Mouse (Mus musculus) midbrain, postnatal 0 days (tissue): Measurements from ENCODE around the gene Ptbp2. TPM values are rescaled to one million over a fixed set of nuclear protein-coding genes. Genes with fewer than 3 reads are reported as not detected.

Source experiments
- ATAC-seq: fragments of 200-750 bp; cut with Nextera tagmentation; 2 replicates; pipeline ENCODE4 v1.8.0; 2017; ENCODE audit warnings: moderate number of reproducible peaks, mild to moderate bottlenecking, moderate TSS enrichment, moderate library complexity; ENCODE audit not compliant: low FRiP score
- DNase-seq: peaks from one replicate; pipeline ENCODE4 v3.0.0-alpha.2; 2015; ENCODE audit warnings: low spot score
- H3K27ac ChIP-seq: fragments of 300-500 bp; sonication (generic); 2 replicates; pipeline ENCODE4 v1.5.1; 2014; ENCODE audit warnings: low read depth, mild to moderate bottlenecking, low read length, mixed read lengths
- H3K27me3 ChIP-seq: fragments of 300-500 bp; sonication (generic); 2 replicates; pipeline ENCODE4 v1.6.1; 2014; ENCODE audit warnings: low read length, control low read depth, mixed read lengths; ENCODE audit not compliant: insufficient read depth
- H3K36me3 ChIP-seq: fragments of 300-500 bp; sonication (generic); 2 replicates; pipeline ENCODE4 v1.6.1; 2014; ENCODE audit warnings: low read length, control low read depth, mixed read lengths; ENCODE audit not compliant: insufficient read depth
- H3K4me1 ChIP-seq: fragments of 300-500 bp; sonication (generic); 2 replicates; pipeline ENCODE4 v1.6.1; 2014; ENCODE audit warnings: mild to moderate bottlenecking, control low read depth, antibody characterized with exemption, low read length, mixed read lengths; ENCODE audit not compliant: insufficient read depth
- H3K4me2 ChIP-seq: fragments of 300-500 bp; sonication (generic); 2 replicates; pipeline ENCODE4 v1.6.1; 2014; ENCODE audit warnings: low read depth, mild to moderate bottlenecking, low read length, mixed read lengths; ENCODE audit not compliant: poor library complexity, severe bottlenecking
- H3K4me3 ChIP-seq: fragments of 300-500 bp; sonication (generic); 2 replicates; pipeline ENCODE4 v1.5.1; 2014; ENCODE audit warnings: low read depth, mild to moderate bottlenecking, low read length, moderate library complexity
- H3K9ac ChIP-seq: fragments of 300-500 bp; sonication (generic); replicated peaks from 2 replicates; pipeline ENCODE4 v1.6.1; 2014; ENCODE audit warnings: mild to moderate bottlenecking, low read length, moderate library complexity, mixed read lengths; ENCODE audit not compliant: poor library complexity, severe bottlenecking
- H3K9me3 ChIP-seq: fragments of 300-500 bp; sonication (generic); 2 replicates; pipeline ENCODE4 v1.6.1; 2016; ENCODE audit warnings: low read length, control low read depth
- CTCF ChIP-seq: IDR thresholded peaks from 2 replicates; pipeline ENCODE4 v1.5.1; 2016; ENCODE audit warnings: antibody characterized with exemption, mild to moderate bottlenecking
- WGBS: fragments of 180-500 bp; shearing (Covaris S2); extraction: QIAGEN DNeasy Blood & Tissue Kit; methylation state at CpG from one replicate; pipeline ENCODE4 v1.1.7; 2014; 5-methylcytosine and 5-hydroxymethylcytosine counted together
- microRNA-seq: library from miRNA; unstranded; fragments of <30 nt; microRNA quantifications from one replicate; pipeline ENCODE4, GENCODE M21; 2016; ENCODE audit warnings: borderline number of aligned reads
- polyA plus RNA-seq: library from polyadenylated mRNA; unstranded; fragments of >200 nt; fragmentation: Nextera tagmentation; extraction: Ambion mirVana; gene quantifications from 2 replicates; pipeline ENCODE4 v1.2.1, GENCODE M21; 2015
- total RNA-seq: library from RNA; depleted of rRNA; stranded (reverse); fragments of >200 nt; gene quantifications from 2 replicates; pipeline ENCODE4 v1.2.3, GENCODE M21; 2014

Gene Ptbp2
- total and polyA plus RNA-seq, 2 experiments from 2014 or later = 180 to 236 TPM

GRCm38 (mm10) chr3:119745801-119746200 lies 38.5 kb downstream of the Ptbp2 start:
- 58% methylated on average over 1 of the region's 1 CpGs for WGBS
- Histone ChIP-seq H3K27ac (no peak overlapping the region), H3K9me3 (no peaks in the 10 kb centered on the region), H3K27me3 (no peaks in the 10 kb centered on the region), H3K36me3 (peaks cover 2% of the 10 kb centered on the region; the same call in 1 of the 2 replicates), H3K4me2 (no peak overlapping the region), H3K4me1 (no peaks in the 10 kb centered on the region), H3K9ac (no peak overlapping the region), H3K4me3 (no peak overlapping the region)
- DNase-seq = no peak
- no peak for ATAC-seq
- no peak for TF ChIP-seq CTCF

GRCm38 (mm10) chr3:119729863-119730262 lies 54.4 kb downstream of the Ptbp2 start:
- Histone ChIP-seq H3K9me3 (no peaks in the 10 kb centered on the region), H3K4me1 (no peaks in the 10 kb centered on the region), H3K27ac (no peak overlapping the region), H3K27me3 (no peaks in the 10 kb centered on the region), H3K9ac (no peak overlapping the region), H3K4me2 (no peak overlapping the region), H3K36me3 (peaks cover 2% of the 10 kb centered on the region; the same call in 1 of the 2 replicates), H3K4me3 (no peak overlapping the region)
- DNase-seq (no peak), ATAC-seq (no peak)
- TF ChIP-seq CTCF = no peak
- WGBS = 61% methylated on average over 2 of the region's 2 CpGs

GRCm38 (mm10) chr3:119712066-119712465 lies 72.2 kb downstream of the Ptbp2 start:
- Histone ChIP-seq H3K36me3 (no peaks in the 10 kb centered on the region), H3K4me1 (no peaks in the 10 kb centered on the region), H3K4me3 (no peak overlapping the region), H3K27ac (no peak overlapping the region), H3K4me2 (no peak overlapping the region), H3K9ac (no peak overlapping the region), H3K27me3 (no peaks in the 10 kb centered on the region), H3K9me3 (no peaks in the 10 kb centered on the region)
- no peak for TF ChIP-seq CTCF
- 96% methylated on average over 5 of the region's 5 CpGs for WGBS
- no peak for ATAC-seq
- DNase-seq = no peak

- no peak overlapping the region for H3K4me3 ChIP-seq
- no peaks in the 10 kb centered on the region for H3K4me1 ChIP-seq
- H3K27ac ChIP-seq = no peak overlapping the region
- no peaks in the 10 kb centered on the region for H3K9me3 ChIP-seq
- 98% methylated on average over 3 of the region's 3 CpGs for WGBS
- TF ChIP-seq CTCF = no peak
- H3K27me3 ChIP-seq = no peaks in the 10 kb centered on the region
- no peak overlapping the region for H3K4me2 ChIP-seq
- H3K36me3 ChIP-seq = no peaks in the 10 kb centered on the region
- ATAC-seq (no peak), DNase-seq (no peak)
- no peak overlapping the region for H3K9ac ChIP-seq
These were observed 72.8 kb downstream of the Ptbp2 start for GRCm38 (mm10) chr3:119711503-119711902.

- H3K4me3 ChIP-seq = no peak overlapping the region
- 87% methylated on average over 3 of the region's 3 CpGs for WGBS
- no peak for DNase-seq
- no peaks in the 10 kb centered on the region for H3K9me3 ChIP-seq
- no peak overlapping the region for H3K27ac ChIP-seq
- H3K36me3 ChIP-seq = no peaks in the 10 kb centered on the region
- H3K27me3 ChIP-seq = no peaks in the 10 kb centered on the region
- no peaks in the 10 kb centered on the region for H3K4me1 ChIP-seq
- H3K9ac ChIP-seq = no peak overlapping the region
- no peak for TF ChIP-seq CTCF
- no peak overlapping the region for H3K4me2 ChIP-seq
- ATAC-seq = no peak
These were observed 82.8 kb downstream of the Ptbp2 start for GRCm38 (mm10) chr3:119701467-119701866.

- Histone ChIP-seq H3K27me3 (no peaks in the 10 kb centered on the region), H3K27ac (no peak overlapping the region), H3K4me1 (no peaks in the 10 kb centered on the region), H3K9ac (no peak overlapping the region), H3K4me3 (no peak overlapping the region), H3K9me3 (no peaks in the 10 kb centered on the region), H3K36me3 (no peaks in the 10 kb centered on the region), H3K4me2 (no peak overlapping the region)
- no peak for TF ChIP-seq CTCF
- no peak for DNase-seq
- WGBS = 28% methylated on average over 6 of the region's 6 CpGs
- no peak for ATAC-seq
These were observed 99.5 kb downstream of the Ptbp2 start for GRCm38 (mm10) chr3:119684741-119685140.

Small RNA genes within 50 kb of the gene (microRNA-seq; reads per million reads assigned to microRNA genes)
- gene Gm24744 = not detected
